In the genomic region with DNA sequence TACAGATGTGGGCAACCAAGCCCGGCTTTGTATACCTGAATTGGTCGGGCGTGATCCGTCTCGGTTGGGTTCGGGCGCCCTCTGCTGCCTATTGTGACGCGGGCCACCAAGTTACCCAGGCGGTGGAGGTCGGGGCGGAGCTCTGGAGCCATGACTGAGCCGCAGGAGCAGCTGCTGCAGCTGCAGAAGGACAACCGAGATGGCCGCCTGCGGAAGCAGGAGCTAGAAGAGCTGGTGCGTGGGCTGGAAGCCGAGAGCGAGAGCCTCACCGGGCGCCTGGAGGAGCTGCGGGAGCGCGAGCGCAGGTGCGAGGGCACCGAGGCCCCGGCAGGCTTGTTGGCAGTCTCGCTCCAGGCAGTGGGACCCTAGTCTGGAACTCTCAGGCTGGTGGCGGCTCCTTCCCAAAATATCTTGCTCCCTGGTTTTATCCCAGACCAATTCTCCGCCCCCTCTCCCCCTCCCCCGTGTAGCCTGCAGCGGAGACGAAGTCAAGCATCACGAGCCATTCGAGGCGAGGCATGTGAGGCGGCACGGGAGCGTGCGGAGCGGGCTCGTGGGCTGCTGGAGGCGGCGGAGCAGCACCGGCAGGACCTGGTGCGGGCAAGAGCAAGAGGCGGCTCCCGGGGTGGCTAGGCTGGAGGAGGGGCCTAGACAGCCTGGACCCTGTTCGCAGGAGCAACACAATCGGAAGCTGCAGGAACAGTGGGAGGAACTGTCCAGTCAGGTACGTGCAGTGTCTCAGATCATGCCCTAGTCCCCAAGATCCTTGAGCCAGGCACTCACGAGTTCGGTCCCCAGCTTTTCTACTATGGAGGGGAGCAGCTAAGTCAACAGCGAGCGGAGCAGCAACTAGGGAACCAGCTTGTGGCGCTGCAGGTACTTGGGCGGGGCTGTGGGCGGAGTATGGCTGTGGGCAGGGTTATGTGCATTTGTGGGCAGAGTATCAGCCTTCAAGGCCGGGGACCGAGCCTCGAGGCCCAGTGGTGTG, we compare ENCODE assay signal across 8 mouse cellular contexts. TPM values are rescaled to one million over a fixed set of nuclear protein-coding genes. Genes with fewer than 3 reads are reported as not detected.
A peak's percentile ranks its signal among the peaks of the same experiment; 100 is the strongest.
DNase-seq lines count a peak whose midpoint lies in the region; ATAC-seq and TF ChIP-seq lines count a peak whose summit lies in the region.

No protein-coding gene starts in this region.

- H3K36me3 ChIP-seq in ES-Bruce4 (ENCODE audit: control insufficient read depth, insufficient read depth, low read length, poor library complexity, severe bottlenecking), result no peaks in the 10 kb centered on the region
- peaks cover 19% of the 10 kb centered on the region for H3K36me3 ChIP-seq in forebrain, embryonic 14.5 days (ENCODE audit: control insufficient read depth, insufficient read depth, low read length)
- peaks cover 28% of the 10 kb centered on the region for H3K36me3 ChIP-seq in neural tube, embryonic 15.5 days

- H3K4me1 ChIP-seq in ES-Bruce4 (ENCODE audit: control insufficient read depth, insufficient read depth, low read length), result no peaks in the 10 kb centered on the region
- peaks cover 18% of the 10 kb centered on the region for H3K4me1 ChIP-seq in forebrain, embryonic 14.5 days (ENCODE audit: control insufficient read depth, insufficient read depth, low read length)
- H3K4me1 ChIP-seq in neural tube, embryonic 15.5 days, result peaks cover 27% of the 10 kb centered on the region

- intact Hi-C loops in heart, postnatal 14 days (cut with DNase I), result loop anchor here (1.0 to 5.0 kb wide), 2 partner anchors 65 to 134 kb away; partner anchors contain the start of gene Ydjc

- peak overlapping the region; percentile 31 for H3K9ac ChIP-seq in ES-Bruce4 (ENCODE audit: low read depth, poor library complexity, severe bottlenecking)
- H3K9ac ChIP-seq in forebrain, embryonic 14.5 days (ENCODE audit: low read length), result peak overlapping the region; percentile 66
- peak overlapping the region; percentile 70 for H3K9ac ChIP-seq in neural tube, embryonic 15.5 days (replicated peaks)

- peak; percentile 24 for TF ChIP-seq POLR2A in ES-Bruce4 (IDR thresholded peaks at IDR 0.05; ENCODE audit: insufficient read depth, low read length)

- peak; percentile 87 for TF ChIP-seq CTCF in ES-Bruce4 (IDR thresholded peaks at IDR 0.05; ENCODE audit: low read depth, low read length)

- peak overlapping the region; percentile 68 for H3K4me3 ChIP-seq in ES-Bruce4 (ENCODE audit: low read depth, low read length)
- peak overlapping the region; percentile 46 for H3K4me3 ChIP-seq in forebrain, embryonic 14.5 days (ENCODE audit: low read depth, low read length)
- H3K4me3 ChIP-seq in neural tube, embryonic 15.5 days (replicated peaks), result peak overlapping the region; percentile 59

- peak; percentile 81 for ATAC-seq in cerebellum, adult (ENCODE audit: insufficient number of reproducible peaks, low FRiP score, low TSS enrichment)
- ATAC-seq in forebrain, embryonic 14.5 days, result peak; percentile 91
- ATAC-seq in neural tube, embryonic 15.5 days (ENCODE audit: low FRiP score), result peak; percentile 89

- 0 out of 2 replicates have a peak, but pooled peaks have one; percentile 49 for TF ChIP-seq EP300 in ES-Bruce4 (IDR thresholded peaks at IDR 0.05; ENCODE audit: insufficient read depth, low read depth, low read length)

- H3K9me3 ChIP-seq in ES-Bruce4 (replicated peaks; ENCODE audit: control insufficient read depth, insufficient read depth, low read length, poor library complexity, severe bottlenecking), result no peaks in the 10 kb centered on the region
- H3K9me3 ChIP-seq in forebrain, embryonic 14.5 days (replicated peaks; ENCODE audit: control insufficient read depth, low read length), result no peaks in the 10 kb centered on the region
- no peaks in the 10 kb centered on the region for H3K9me3 ChIP-seq in neural tube, embryonic 15.5 days (replicated peaks)

- H3K4me2 ChIP-seq in forebrain, embryonic 14.5 days (ENCODE audit: low read length), result peak overlapping the region; percentile 92
- peak overlapping the region; percentile 92 for H3K4me2 ChIP-seq in neural tube, embryonic 15.5 days

- H3K27me3 ChIP-seq in ES-Bruce4 (ENCODE audit: control insufficient read depth, insufficient read depth, low read length, poor library complexity, severe bottlenecking), result no peaks in the 10 kb centered on the region
- peaks cover 27% of the 10 kb centered on the region for H3K27me3 ChIP-seq in forebrain, embryonic 14.5 days (replicated peaks; ENCODE audit: control insufficient read depth, insufficient read depth, low read length)
- H3K27me3 ChIP-seq in neural tube, embryonic 15.5 days (replicated peaks), result peaks cover 25% of the 10 kb centered on the region

- DNase-seq in forebrain, embryonic 14.5 days (ENCODE audit: low spot score), result peak; percentile 94
- DNase-seq in heart, postnatal 14 days, result peak; percentile 94 to 95
- DNase-seq in layer of hippocampus, adult 11-12 months (ENCODE audit: low spot score), result peak; percentile 93
- DNase-seq in lung, adult 18-20 months, result peak; percentile 92 to 94
- DNase-seq in testis, postnatal 14 days (ENCODE audit: low spot score), result peak; percentile 84

- under 1% methylated on average over 61 of the region's 62 CpGs for whole genome bisulfite sequencing in forebrain, embryonic 14.5 days
- under 1% methylated on average over 58 of the region's 62 CpGs for WGBS in neural tube, embryonic 15.5 days

- H3K27ac ChIP-seq in ES-Bruce4 (ENCODE audit: insufficient read depth, low read length), result no peak overlapping the region
- peak overlapping the region; percentile 68 for H3K27ac ChIP-seq in forebrain, embryonic 14.5 days (ENCODE audit: low read depth, low read length)
- peak overlapping the region; percentile 92 for H3K27ac ChIP-seq in neural tube, embryonic 15.5 days (replicated peaks)

RNA-seq across cellular contexts. Expression of gene Tmem191c, which starts 0.6 kb away (rescaled TPM):
- polyA plus RNA-seq in ES-Bruce4 (2011; ENCODE audit: insufficient read depth, insufficient read length, low read depth, missing spikeins), result 9.6 and 10.5 TPM in 2 replicates
- polyA plus RNA-seq in forebrain, embryonic 14.5 days (2014; fragmentation: Nextera tagmentation; extraction: Ambion mirVana), result 6.6 and 12.4 TPM in 2 replicates
- 1 to 10 TPM; 2.7 to 3.9 TPM for total RNA-seq in heart, postnatal 14 days (2021)
- 87.0 and 112 TPM in 2 replicates for polyA plus RNA-seq in neural tube, embryonic 15.5 days (2015; fragmentation: Nextera tagmentation; extraction: Ambion mirVana)

RNA-seq across cellular contexts. Expression of gene Hic2, which starts 43.1 kb away (rescaled TPM):
- polyA plus RNA-seq in ES-Bruce4 (2011; ENCODE audit: insufficient read depth, insufficient read length, low read depth, missing spikeins), result 40.9 and 43.5 TPM in 2 replicates
- 2.9 and 4.2 TPM in 2 replicates for polyA plus RNA-seq in forebrain, embryonic 14.5 days (2014; fragmentation: Nextera tagmentation; extraction: Ambion mirVana)
- total RNA-seq in heart, postnatal 14 days (2021), result 1 to 10 TPM; 1.8 to 2.1 TPM
- polyA plus RNA-seq in neural tube, embryonic 15.5 days (2015; fragmentation: Nextera tagmentation; extraction: Ambion mirVana), result 6.7 and 7.4 TPM in 2 replicates

RNA-seq across cellular contexts. Expression of gene Serpind1, which starts 54.7 kb away (rescaled TPM):
- polyA plus RNA-seq in ES-Bruce4 (2011; ENCODE audit: insufficient read depth, insufficient read length, low read depth, missing spikeins), result not detected in 2 replicates
- polyA plus RNA-seq in forebrain, embryonic 14.5 days (2014; fragmentation: Nextera tagmentation; extraction: Ambion mirVana), result 1.4 and 3.1 TPM in 2 replicates
- 1 to 10 TPM; 2.1 to 2.2 TPM for total RNA-seq in heart, postnatal 14 days (2021)
- polyA plus RNA-seq in neural tube, embryonic 15.5 days (2015; fragmentation: Nextera tagmentation; extraction: Ambion mirVana), result 1.0 and 1.9 TPM in 2 replicates
